Mouse (Mus musculus) fibroblast of lung, adult 2 months (primary cell): ENCODE data around the gene Denr.

Source experiments
- DNase-seq: peaks from one replicate; pipeline ENCODE4 v3.0.0-alpha.2; 2011; ENCODE audit warnings: low read depth

Denr gene

GRCm38 (mm10) chr5:123907631-123907977 lies 629 bp downstream of the Denr start:
- DNase-seq: no peak

- DNase-seq: no peak
Observed at GRCm38 (mm10) chr5:123914852-123915251, 7.9 kb downstream of the Denr start.

- no peak for DNase-seq
Observed at GRCm38 (mm10) chr5:123922112-123922511, 15.1 kb downstream of the Denr start.

- no peak for DNase-seq
Observed at GRCm38 (mm10) chr5:123927118-123927517, 20.1 kb downstream of the Denr start, which contains the start of gene Gm43518. Gene Gm43518, plus strand, starts transcription at chr5:123927418.

- peak; percentile 90 for DNase-seq
Observed at GRCm38 (mm10) chr5:123930508-123930989, 23.6 kb downstream of the Denr start, which contains the start of gene Ccdc62. Gene Ccdc62, plus strand, starts transcription at chr5:123930679.

- no peak for DNase-seq
Observed at GRCm38 (mm10) chr5:123931131-123931530, 24.2 kb downstream of the Denr start.

DNA sequence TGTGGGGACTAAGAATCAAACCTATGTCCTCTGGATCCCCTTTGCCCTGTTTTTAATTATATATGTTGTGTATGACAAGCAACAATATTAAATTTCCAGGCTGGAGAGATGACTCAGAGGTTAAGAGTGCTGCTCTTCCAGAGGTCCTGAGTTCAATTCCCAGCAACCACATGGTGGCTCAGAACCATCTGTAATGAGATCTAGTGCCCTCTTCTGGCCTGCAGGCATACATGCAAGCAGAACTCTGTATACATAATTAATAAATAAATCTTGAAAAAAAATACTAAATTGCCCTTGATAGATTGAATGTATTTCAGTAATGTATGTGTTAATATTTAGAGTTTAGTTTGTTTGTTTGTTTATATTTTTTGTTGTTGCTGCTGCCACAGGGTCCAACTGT lies 26.0 kb downstream of the Denr start:
- DNase-seq: no peak

GRCm38 (mm10) chr5:123933556-123933955 lies 26.6 kb downstream of the Denr start:
- DNase-seq: no peak

DNA sequence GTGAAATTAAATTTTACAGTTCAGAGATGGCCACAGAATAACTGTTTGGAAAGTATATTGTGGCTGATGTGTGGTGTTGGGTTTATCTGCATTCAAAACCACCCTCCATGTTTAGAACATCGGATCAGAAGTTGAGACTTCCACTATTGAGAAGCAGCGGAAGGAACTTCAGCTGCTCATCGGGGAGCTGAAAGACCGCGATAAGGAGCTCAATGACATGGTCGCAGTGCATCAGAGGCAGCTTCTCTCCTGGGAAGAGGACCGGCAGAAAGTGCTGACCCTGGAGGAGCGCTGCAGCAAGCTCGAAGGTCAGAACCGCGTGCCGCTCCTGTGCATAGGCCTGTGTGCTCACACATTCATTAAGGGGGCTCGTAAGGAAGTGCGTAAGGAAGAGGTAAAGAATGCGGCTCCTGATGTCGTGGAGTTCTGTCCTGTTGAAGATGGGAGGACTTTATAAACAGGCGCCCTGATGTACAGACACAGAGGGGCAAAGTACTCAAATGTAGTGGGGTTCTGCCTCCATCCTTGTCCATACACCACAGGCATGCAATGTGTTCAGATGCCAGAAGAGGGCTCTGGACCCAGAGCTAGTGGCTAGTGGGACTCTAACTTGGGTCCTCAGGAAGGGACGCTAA lies 27.1 kb downstream of the Denr start:
- no peak for DNase-seq

DNA sequence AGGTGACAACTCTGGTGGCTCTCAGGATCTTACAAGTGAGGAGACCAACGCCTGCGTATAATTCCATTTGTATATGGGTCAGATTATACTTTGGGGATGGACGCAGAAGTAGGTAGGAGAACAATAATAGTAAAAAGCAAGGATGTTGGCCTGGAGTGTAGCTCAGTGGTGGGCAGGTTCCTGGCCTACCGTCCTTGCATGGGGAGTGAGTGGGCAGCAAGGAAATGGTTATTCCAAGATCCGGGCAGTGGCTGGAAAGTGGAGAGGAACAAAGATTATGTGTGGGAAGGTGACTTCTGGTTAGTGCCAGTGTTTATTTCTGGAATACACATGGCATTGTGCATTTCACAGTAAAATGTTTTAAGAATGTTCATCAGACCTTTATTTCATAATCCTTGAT lies 29.0 kb downstream of the Denr start:
- DNase-seq: no peak

- no peak for DNase-seq
Observed at GRCm38 (mm10) chr5:123938479-123938878, 31.5 kb downstream of the Denr start.

- DNase-seq: no peak
Observed at GRCm38 (mm10) chr5:123946546-123946945, 39.6 kb downstream of the Denr start.

GRCm38 (mm10) chr5:123947041-123947761 lies 40.2 kb downstream of the Denr start:
- peak; percentile 32 for DNase-seq

DNA sequence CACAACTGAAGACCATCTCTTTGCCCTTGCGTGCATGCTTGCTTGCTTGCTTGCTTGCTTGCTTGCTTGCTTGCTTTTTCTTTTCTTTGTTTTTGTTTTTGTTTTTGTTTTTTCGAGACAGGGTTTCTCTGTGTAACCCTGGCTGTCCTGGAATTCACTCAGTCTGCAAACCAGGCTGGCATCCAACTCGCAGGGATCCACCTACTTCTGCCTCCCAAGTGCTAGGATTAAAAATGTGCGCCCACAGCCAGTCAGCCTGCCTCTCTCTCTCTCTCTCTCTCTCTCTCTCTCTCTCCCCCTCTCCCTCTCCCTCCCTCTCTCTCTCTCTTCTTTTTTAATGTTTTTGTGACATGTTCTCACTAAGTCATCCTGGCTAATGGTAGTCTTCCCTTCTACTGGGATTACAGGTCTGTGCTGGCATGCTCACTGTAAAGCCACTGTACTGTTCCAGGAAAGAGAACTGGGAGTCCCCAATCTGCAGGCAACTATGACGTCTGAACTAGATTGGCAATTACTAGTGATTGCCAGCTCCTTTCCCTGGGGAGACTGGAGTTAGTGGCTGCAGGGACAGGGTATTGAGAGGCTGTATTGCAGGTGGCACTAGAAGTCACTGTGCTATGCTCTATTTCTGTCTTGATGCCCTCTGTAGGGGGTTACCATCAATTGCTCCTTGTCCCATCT lies 45.5 kb downstream of the Denr start:
- no peak for DNase-seq

- DNase-seq: no peak
Observed at GRCm38 (mm10) chr5:123957213-123957612, 50.2 kb downstream of the Denr start.

DNA sequence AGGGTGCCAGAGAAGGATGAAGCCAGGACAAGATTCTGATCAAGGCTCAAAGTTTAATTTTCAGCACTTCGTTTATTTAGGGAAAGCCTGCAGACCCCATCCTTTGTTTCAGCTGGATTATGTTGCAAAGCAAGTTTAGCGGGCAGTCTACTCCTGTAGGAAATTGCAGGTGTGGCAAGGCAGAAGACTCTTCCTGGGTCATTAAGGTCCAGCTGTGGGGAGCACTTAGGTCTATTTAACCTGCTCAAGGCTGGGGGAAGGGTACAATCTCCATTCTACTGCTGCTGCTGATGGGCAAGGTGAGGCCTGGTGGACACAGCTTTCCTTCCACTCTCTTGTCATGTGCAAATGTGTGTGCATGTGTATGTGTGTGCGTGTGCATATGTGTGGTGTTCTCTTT lies 52.0 kb downstream of the Denr start:
- DNase-seq: no peak

- DNase-seq: no peak
Observed at GRCm38 (mm10) chr5:123960129-123960528, 53.2 kb downstream of the Denr start.

DNA sequence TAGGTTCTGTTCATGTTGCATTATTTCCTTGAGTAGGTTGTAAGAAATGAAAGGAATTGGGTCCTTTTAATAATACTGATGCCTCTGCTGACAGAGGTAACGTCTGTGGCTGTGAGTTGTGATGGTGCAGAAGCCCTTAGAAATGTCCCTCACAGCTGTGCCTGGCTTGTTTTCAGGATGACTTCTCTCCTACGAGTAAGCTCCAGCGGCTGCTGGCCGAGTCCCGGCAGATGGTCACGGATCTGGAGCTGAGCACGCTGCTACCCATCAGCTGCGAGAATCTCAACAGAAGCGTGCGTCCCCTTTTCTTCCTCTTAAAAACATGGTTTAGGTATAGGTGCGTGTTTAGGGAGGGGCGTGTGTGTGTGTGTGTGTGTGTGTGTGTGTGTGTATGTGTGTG lies 54.1 kb downstream of the Denr start:
- no peak for DNase-seq

GRCm38 (mm10) chr5:123964208-123964607 lies 57.2 kb downstream of the Denr start:
- DNase-seq: no peak

- no peak for DNase-seq
Observed at GRCm38 (mm10) chr5:123966759-123967158, 59.8 kb downstream of the Denr start.

DNA sequence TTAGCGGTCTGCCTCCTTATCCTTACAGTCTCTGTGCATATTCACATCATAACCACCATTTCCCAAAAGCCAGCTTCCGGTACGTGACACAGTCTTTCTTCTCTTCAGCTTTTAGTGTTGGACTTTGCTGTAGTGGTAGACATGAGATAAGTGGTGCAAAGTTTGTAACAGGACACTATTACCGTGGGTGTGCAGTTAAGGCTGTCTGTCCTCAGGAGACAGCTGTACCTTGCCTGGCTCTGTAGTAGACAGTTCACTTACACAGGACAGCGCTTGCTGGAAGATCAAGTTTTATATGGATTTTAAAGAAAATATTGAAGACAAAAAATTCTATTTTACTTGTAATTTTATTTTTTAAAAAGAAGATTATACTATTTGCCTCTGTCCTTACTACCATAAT lies 61.5 kb downstream of the Denr start:
- no peak for DNase-seq

DNA sequence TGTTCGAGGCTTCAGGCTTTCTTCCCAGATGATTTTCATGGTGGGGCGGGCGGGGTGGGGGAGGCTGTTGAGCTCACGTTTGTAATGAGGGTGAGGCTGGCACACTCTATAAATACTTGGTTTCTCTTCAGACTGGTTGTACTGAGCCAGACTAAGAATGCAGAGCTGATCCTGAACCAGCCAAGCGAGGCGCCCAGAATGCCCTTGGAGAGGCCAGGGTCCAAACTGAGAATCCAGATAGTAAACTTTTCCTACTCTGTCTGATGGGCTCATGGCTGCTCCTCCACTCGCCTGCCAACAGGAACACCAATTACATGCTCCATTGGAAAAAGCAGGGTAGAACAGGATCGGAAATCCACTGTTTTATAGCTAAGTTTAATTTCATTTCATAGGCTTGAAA lies 62.2 kb downstream of the Denr start:
- DNase-seq: no peak

- DNase-seq: no peak
Observed at GRCm38 (mm10) chr5:123970576-123970975, 63.6 kb downstream of the Denr start.
